Mouse (Mus musculus) CH12.LX (cell line): ENCODE measurements around the gene Gm20489. TPM values are rescaled to one million over a fixed set of nuclear protein-coding genes. Genes with fewer than 3 reads are reported as not detected.

Source experiments
- DNase-seq: peaks from one replicate; pipeline ENCODE4 v3.0.0-alpha.2; 2013; ENCODE audit errors: extremely low read depth
- H3K27ac ChIP-seq: 2 replicates; pipeline ENCODE4 v1.5.1; 2012; ENCODE audit warnings: low read depth, mild to moderate bottlenecking, control low read depth, moderate library complexity; ENCODE audit not compliant: insufficient read depth
- H3K27me3 ChIP-seq: replicated peaks from 2 replicates; pipeline ENCODE3; 2012; ENCODE audit warnings: inconsistent platforms
- H3K36me3 ChIP-seq, 2 experiments: replicated peaks in 1 of 2; 2 replicates each; pipeline versions ENCODE3 to v1.6.1; 2012; ENCODE audit warnings: inconsistent platforms in 1 of 2, low read length in 1 of 2, mild to moderate bottlenecking in 1 of 2, mixed read lengths in 1 of 2, moderate library complexity in 1 of 2; ENCODE audit not compliant: control insufficient read depth in 1 of 2, insufficient read depth in 1 of 2
- H3K4me1 ChIP-seq, 2 experiments: 2 replicates each; pipeline ENCODE4 v1.6.1; 2012; ENCODE audit warnings: inconsistent platforms in 1 of 2, moderate library complexity in 1 of 2; ENCODE audit not compliant: insufficient read depth in 2 of 2, control insufficient read depth in 1 of 2
- H3K4me2 ChIP-seq: 2 replicates; pipeline ENCODE4 v1.6.1; 2012; ENCODE audit warnings: low read depth, mild to moderate bottlenecking, control low read depth; ENCODE audit not compliant: poor library complexity, insufficient read depth, severe bottlenecking
- H3K4me3 ChIP-seq, 3 experiments: fragments of 150-350 bp in 1 of 3; sonication (generic) in 1 of 3; replicated peaks in 1 of 3; 2 replicates each; pipeline versions ENCODE3 to v1.5.1; 2011 to 2012; ENCODE audit warnings: low read depth in 2 of 3, low read length in 2 of 3, mild to moderate bottlenecking in 2 of 3, moderate library complexity in 2 of 3, control low read depth in 1 of 3, improper control_type of control experiment in 1 of 3, inconsistent platforms in 1 of 3, mixed read lengths in 1 of 3; ENCODE audit not compliant: poor library complexity in 1 of 3
- H3K79me2 ChIP-seq: replicated peaks from 2 replicates; pipeline ENCODE4 v1.6.1; 2012; ENCODE audit warnings: mild to moderate bottlenecking, moderate library complexity; ENCODE audit not compliant: control insufficient read depth, poor library complexity, insufficient read depth, severe bottlenecking; ENCODE audit errors: extremely low read depth
- H3K9ac ChIP-seq: 2 replicates; pipeline ENCODE4 v1.6.1; 2012; ENCODE audit warnings: low read depth, mild to moderate bottlenecking, control low read depth, moderate library complexity; ENCODE audit not compliant: insufficient read depth
- H3K9me3 ChIP-seq: replicated peaks from 2 replicates; pipeline ENCODE3; 2012; ENCODE audit warnings: low read length, inconsistent platforms, mixed read lengths
- BHLHE40 ChIP-seq: IDR thresholded peaks from 2 replicates; pipeline ENCODE4 v1.6.1; 2011; ENCODE audit warnings: mild to moderate bottlenecking, low read depth, low read length, improper control_type of control experiment
- CTCF ChIP-seq, 2 experiments: IDR thresholded peaks in 1 of 2; conservative IDR thresholded peaks in 1 of 2; 2 replicates each; pipeline ENCODE4 v1.5.1; 2011 to 2012; ENCODE audit warnings: low read depth in 2 of 2, low read length in 2 of 2, improper control_type of control experiment in 1 of 2, inconsistent platforms in 1 of 2, mild to moderate bottlenecking in 1 of 2, moderate library complexity in 1 of 2
- ELF1 ChIP-seq: IDR thresholded peaks from 2 replicates; pipeline ENCODE4 v1.6.1; 2014; ENCODE audit warnings: low read depth, mild to moderate bottlenecking, inconsistent platforms, low read length, improper control_type of control experiment
- HCFC1 ChIP-seq: IDR thresholded peaks from 2 replicates; pipeline ENCODE4 v1.6.1; 2012; ENCODE audit warnings: low read depth, mild to moderate bottlenecking, inconsistent platforms, low read length, improper control_type of control experiment
- JUN ChIP-seq: IDR thresholded peaks from 2 replicates; pipeline ENCODE4 v1.6.1; 2011; ENCODE audit warnings: low read depth, mild to moderate bottlenecking, low read length, improper control_type of control experiment, moderate library complexity; ENCODE audit not compliant: insufficient read depth
- KAT2A ChIP-seq: IDR thresholded peaks from 2 replicates; pipeline ENCODE4 v1.6.1; 2012; ENCODE audit warnings: low read length, improper control_type of control experiment, inconsistent platforms; ENCODE audit not compliant: insufficient replicate concordance
- MAZ ChIP-seq: IDR thresholded peaks from 2 replicates; pipeline ENCODE4 v1.6.1; 2012; ENCODE audit warnings: low read depth, mild to moderate bottlenecking, inconsistent platforms, low read length, improper control_type of control experiment, moderate library complexity
- MYC ChIP-seq: IDR thresholded peaks from 2 replicates; pipeline ENCODE4 v1.6.1; 2011; ENCODE audit warnings: low read depth, mild to moderate bottlenecking, improper control_type of control experiment, low read length
- NRF1 ChIP-seq: IDR thresholded peaks from 2 replicates; pipeline ENCODE4 v1.6.1; 2014; ENCODE audit warnings: low read depth, mild to moderate bottlenecking, inconsistent platforms, low read length, improper control_type of control experiment, moderate library complexity
- PAX5 ChIP-seq: IDR thresholded peaks from 2 replicates; pipeline ENCODE4 v1.6.1; 2012; ENCODE audit warnings: low read length, inconsistent platforms, mixed read lengths
- POLR2AphosphoS2 ChIP-seq: IDR thresholded peaks from 2 replicates; pipeline ENCODE4 v1.6.1; 2011; ENCODE audit warnings: low read depth, low read length, improper control_type of control experiment
- RCOR1 ChIP-seq: conservative IDR thresholded peaks from 2 replicates; pipeline ENCODE4 v1.6.1; 2012; ENCODE audit warnings: low read depth, mild to moderate bottlenecking, inconsistent platforms, low read length, improper control_type of control experiment
- SMC3 ChIP-seq: IDR thresholded peaks from 2 replicates; pipeline ENCODE4 v1.6.1; 2011; ENCODE audit warnings: low read depth, low read length, improper control_type of control experiment
- ZC3H11A ChIP-seq: IDR thresholded peaks from 2 replicates; pipeline ENCODE4 v1.6.1; 2012; ENCODE audit warnings: low read depth, mild to moderate bottlenecking, inconsistent platforms, low read length, improper control_type of control experiment
- ZKSCAN1 ChIP-seq: IDR thresholded peaks from 2 replicates; pipeline ENCODE4 v1.6.1; 2012; ENCODE audit warnings: low read depth, inconsistent platforms, low read length, improper control_type of control experiment, borderline replicate concordance
- dilution Hi-C: fragments of 300-500 bp; cut with MboI; formaldehyde crosslinking; loops from 2 replicates; pipeline ENCODE4 v1.14.3; 2020; ENCODE audit warnings: low sequenced_read_pairs; ENCODE audit not compliant: extremely low pct_unique_long_range_greater_than_20kb, extremely low pct_ligation_motif_present
- in situ Hi-C: fragments of 300-500 bp; cut with MboI; formaldehyde crosslinking; loops from 3 replicates; pipeline ENCODE4 v1.14.3; 2019; ENCODE audit warnings: low sequenced_read_pairs, low pct_ligation_motif_present, low pct_unique_long_range_greater_than_20kb, mixed read lengths
- polyA plus RNA-seq: library from polyadenylated mRNA; unstranded; fragments of >175 nt; gene quantifications from 2 replicates; pipeline ENCODE4 v1.2.1, GENCODE M21; 2012; ENCODE audit warnings: low read depth; ENCODE audit not compliant: insufficient read length
- total RNA-seq, 2 experiments: library from RNA; depleted of rRNA; stranded (reverse); fragments of 300-350 nt in 1 of 2; fragments of >200 nt in 1 of 2; gene quantifications; 2 replicates each; pipeline ENCODE4 v1.2.3; 2012 to 2014

The Gm20489 gene
- total and polyA plus RNA-seq, 3 experiments: 0.30 TPM; not detected in 2

GRCm38 (mm10) chrX:101300427-101301030 lies 31.7 kb upstream of the Gm20489 start:
- no peak for DNase-seq
- H3K4me3 ChIP-seq: no peak overlapping the region
- TF ChIP-seq HCFC1: no peak
- TF ChIP-seq BHLHE40: no peak
- TF ChIP-seq SMC3: no peak
- TF ChIP-seq RCOR1: no peak
- TF ChIP-seq NRF1: no peak
- TF ChIP-seq MYC: no peak
- TF ChIP-seq KAT2A: no peak
- no peak for TF ChIP-seq ZC3H11A
- no peak for TF ChIP-seq CTCF (conservative IDR thresholded peaks at IDR 0.05 in 1 of 2, IDR thresholded peaks at IDR 0.05 in 1 of 2; ENCODE audit: low read depth in 2 of 2, low read length in 2 of 2)
- no peak for TF ChIP-seq ZKSCAN1
- no peaks in the 10 kb centered on the region for H3K27me3 ChIP-seq
- no peaks in the 10 kb centered on the region for H3K9me3 ChIP-seq
- no peaks in the 10 kb centered on the region for H3K4me1 ChIP-seq
- no peak overlapping the region for H3K9ac ChIP-seq
- in situ Hi-C loops (no loop called here), dilution Hi-C loops (no loop called here)
- H3K79me2 ChIP-seq: no peaks in the 10 kb centered on the region
- no peak overlapping the region for H3K4me2 ChIP-seq
- peaks cover 21 to 35% of the 10 kb centered on the region in 2 experiments for H3K36me3 ChIP-seq
- no peak overlapping the region for H3K27ac ChIP-seq

GRCm38 (mm10) chrX:101299473-101300426 lies 30.9 kb upstream of the Gm20489 start:
- Histone ChIP-seq H3K9ac (no peak overlapping the region), H3K36me3 (peaks cover 25 to 43% of the 10 kb centered on the region in 2 experiments), H3K27ac (no peak overlapping the region), H3K79me2 (no peaks in the 10 kb centered on the region), H3K27me3 (no peaks in the 10 kb centered on the region), H3K4me1 (no peaks in the 10 kb centered on the region), H3K4me2 (no peak overlapping the region), H3K9me3 (no peaks in the 10 kb centered on the region), H3K4me3 (no peak overlapping the region)
- no peak for DNase-seq
- TF ChIP-seq POLR2AphosphoS2: no peak
- no peak for TF ChIP-seq ELF1
- TF ChIP-seq PAX5: no peak
- no peak for TF ChIP-seq JUN
- TF ChIP-seq MAZ: no peak
- no peak for TF ChIP-seq RCOR1
- no peak for TF ChIP-seq SMC3
- dilution Hi-C loops (no loop called here), in situ Hi-C loops (loop anchor here (25.0 kb wide), 1 partner anchor 162 kb away; no protein-coding TSS in a partner anchor)
